Mouse (Mus musculus) bone marrow, adult 2 months (tissue): Measurements from ENCODE around the gene Rgma.

Experiments used
- CTCF ChIP-seq: fragments of 200-500 bp; IDR thresholded peaks from 2 replicates; pipeline ENCODE4 v1.5.1; 2011; ENCODE audit warnings: low read length, control low read depth; ENCODE audit not compliant: control insufficient read depth, insufficient read depth
- POLR2A ChIP-seq: fragments of 200-500 bp; IDR thresholded peaks from 2 replicates; pipeline ENCODE4 v1.6.1; 2011; ENCODE audit warnings: low read depth, mild to moderate bottlenecking, control low read depth, low read length, borderline replicate concordance; ENCODE audit not compliant: control insufficient read depth

GRCm38 (mm10) chr7:73403538-73403937 is 28.2 kb downstream of the Rgma start:
- TF ChIP-seq POLR2A (no peak), CTCF (no peak)
